Mouse (Mus musculus) right cerebral cortex, adult 2 months (tissue): ENCODE results near the gene Fbxo33.
"Not testable (repeated sequence)": the region's sequence is repeated elsewhere in the genome, so short reads cannot be mapped to it uniquely, and the experiment has no call there.

Experiments
- DNase-seq, 2 experiments: peaks; one replicate each; pipeline ENCODE4 v3.0.0; 2021 to 2022; ENCODE audit warnings: low spot score in 2 of 2

Fbxo33 gene

DNA sequence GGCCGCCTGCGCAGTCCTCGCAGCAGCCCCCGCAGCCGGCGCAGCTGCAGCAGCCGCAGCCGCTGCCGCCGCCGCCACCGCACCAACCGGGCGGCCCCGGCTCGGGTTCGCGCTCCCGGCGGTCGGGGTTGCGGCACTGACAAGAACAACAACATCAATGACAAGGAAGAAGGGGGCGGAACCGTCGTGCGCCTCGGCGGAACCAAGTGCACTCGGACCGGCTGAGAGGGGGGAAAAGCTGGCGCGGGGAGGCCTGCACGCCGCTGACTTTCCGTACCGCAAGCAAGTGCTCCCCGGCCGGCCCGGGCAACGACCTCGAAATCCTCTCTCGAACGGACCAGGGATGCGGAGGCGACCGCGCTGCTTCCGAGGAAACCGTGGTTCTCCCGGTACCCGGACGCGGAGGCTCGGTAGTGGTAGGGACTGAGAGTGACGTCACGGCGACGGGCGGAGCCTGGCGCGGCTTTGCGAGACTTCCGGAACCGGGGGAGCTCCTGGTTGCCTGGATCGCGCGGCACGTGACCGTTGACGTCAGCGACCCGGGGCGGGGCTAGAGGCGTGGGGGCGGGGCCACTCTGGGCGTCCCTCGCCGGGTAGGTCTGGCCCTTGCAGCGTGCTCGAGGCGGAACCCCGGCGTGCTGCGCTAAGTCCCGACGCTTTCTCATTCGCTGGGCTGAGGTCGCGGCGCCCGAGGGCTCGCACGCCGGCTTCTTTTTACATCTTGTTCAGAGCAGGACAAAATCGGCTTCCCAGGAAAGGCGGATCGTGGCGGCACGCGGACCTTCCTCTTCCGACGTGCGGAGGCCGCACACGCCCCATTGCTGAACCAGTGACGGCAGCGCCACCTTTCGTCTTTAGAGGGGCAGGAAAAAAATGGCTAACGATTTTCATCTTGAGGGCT is at the start of gene Fbxo33:
Fbxo33 (minus strand) TSS at position 401 of the 901 bp plus-strand sequence.
- peak; percentile 95 to 96 for DNase-seq

DNA sequence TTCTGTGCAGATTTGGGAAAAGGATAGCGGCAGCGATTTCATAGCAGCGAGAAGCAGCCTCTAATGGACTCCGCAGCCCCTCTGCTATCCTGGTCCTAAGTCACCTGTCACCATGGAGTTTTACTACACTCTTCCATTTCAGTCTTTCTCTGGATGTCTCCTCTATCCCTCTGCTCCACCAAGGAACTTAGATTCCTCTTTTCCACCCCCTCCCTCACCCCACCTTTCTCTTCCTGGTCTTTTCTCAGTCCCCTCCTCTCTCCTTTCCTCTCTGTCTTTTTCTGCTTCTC is 46.4 kb upstream of the Fbxo33 start:
- DNase-seq: no peak

DNA sequence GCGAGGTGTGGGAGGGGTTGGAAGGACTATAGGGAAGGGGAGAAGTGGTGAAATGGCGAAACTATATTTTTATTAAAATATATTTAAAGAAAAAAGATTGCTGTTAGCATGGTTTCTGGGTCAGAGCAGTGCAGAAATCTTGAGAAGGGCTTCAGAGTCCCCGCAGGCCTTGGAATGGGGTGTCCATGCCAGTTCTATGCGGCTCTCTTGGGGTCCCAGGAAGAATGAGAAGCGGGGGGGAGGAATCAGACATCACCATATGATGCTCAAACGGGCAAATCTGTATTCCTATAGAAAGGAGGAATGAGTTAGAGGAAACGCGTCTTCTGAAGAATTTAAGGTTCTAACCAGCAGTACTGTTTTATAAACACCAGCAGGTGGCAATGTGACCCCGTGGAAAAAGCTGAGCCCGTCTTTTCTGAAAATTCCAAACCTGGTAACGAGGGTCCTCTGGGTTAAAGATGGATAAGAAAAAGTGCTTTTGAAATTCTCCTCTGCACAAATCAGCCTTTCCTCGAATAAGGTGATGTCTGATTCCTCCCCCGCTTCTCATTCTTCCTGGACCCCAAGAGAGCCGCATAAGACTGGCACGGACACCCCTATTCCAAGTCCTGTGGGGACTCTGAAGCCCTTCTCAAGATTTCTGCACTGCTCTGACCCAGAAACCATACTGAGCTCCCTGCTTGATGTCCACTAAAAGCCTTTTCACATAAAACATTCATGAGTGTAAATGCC is 45.8 kb upstream of the Fbxo33 start:
- peak; percentile 69 to 78 for DNase-seq

DNA sequence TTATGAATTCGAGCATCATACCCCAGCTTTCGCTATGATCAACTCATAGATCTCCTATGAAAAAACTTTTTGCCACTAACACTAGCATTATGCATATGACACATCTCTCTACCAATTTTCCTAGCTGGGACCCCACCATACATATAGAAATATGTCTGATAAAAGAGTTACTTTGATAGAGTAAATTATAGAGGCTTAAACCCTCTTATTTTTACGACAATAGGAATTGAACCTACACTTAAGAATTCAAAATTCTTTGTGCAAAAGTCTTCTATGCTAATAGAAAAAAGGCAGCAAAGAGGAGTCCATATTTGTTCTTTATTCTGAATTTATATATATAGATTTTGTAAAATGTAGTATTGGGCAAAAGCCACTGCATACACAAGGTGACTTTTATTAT is 43.3 kb upstream of the Fbxo33 start:
- no peak for DNase-seq

DNA sequence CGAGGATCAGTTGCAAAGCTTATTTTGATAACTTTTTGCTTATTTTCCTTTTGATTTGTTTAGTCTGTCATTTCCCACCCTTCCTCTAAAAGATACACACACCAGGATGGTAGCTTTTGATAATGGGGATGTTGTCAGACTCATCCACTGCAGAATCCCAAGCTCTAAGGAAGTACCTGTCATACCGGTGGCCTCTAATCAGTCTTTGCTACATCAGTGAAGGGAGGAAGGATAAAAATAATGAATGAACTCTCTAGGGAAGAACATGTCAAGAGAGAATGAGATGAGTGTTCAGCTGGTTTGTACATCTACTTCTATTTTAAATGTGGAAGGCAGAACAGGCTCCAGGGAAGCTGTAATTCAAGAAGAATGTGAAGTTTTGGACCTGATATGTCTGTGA is 41.3 kb upstream of the Fbxo33 start:
- DNase-seq: no peak

DNA sequence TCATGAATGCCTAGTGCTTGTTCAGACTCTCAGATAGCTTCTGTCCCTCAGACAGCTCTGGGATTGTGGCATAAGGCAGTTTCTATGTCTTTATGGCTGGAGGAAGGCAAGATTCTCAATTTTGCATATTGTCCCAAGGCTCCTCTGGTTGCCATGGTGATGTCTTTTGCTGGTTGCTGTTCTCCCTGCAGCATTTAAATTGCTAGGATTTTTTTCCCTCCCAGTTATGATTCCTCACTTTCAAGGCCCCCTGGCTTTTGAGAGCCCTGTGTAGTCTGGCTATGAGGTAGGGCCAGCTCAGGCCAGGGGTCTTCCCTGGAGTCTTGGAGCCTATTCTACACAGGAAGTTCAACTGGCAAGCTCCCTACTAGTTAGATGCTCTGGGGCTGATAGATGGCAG is 40.8 kb upstream of the Fbxo33 start:
- peak; percentile 54 to 58 for DNase-seq

DNA sequence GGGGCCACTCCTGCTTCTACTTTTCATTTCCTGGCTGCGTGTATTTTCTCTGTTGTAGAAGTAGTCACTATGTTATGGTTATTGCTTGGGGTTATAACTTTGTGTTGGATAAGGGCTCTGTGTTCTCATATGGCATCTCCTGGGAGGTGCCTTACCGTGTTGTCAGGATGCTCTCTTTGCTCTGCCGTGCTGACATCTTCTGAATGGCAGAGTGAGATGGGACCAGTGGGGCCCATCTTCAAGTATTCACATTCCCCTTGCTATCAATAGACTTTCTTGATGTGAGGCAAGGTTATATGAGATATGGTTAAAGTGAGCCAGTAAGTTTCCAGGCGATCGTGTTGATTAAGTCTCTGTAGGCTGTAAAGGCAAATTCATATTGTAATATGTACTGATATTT is 39.5 kb upstream of the Fbxo33 start:
- no peak for DNase-seq

DNA sequence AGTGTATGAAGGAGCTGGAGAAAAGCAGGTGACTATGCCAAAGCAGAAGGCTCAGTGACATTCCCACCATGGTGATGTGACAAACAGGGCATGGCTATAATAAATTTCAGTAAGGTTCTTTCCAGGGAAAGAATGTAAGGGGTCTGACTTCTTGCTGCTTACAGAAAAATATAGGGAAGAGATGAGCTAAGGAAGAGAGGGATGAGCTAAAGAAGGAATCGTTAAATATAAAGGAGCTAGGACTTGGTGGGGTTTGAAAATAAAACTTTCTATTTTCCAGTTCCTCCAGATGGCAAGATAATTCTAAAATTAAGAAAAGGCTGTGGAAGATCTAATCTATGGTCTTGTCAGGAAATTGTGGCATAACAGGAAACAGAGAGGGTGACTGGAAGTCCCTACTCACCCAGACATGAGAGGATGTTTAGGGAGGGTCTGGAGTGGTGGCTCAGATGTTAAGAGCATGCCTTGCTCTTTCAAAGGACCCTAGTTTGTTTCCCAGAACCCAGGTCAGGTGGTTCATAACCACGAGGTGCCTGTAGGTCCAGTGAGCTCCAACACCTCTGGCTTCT is 30.8 kb upstream of the Fbxo33 start:
- no peak for DNase-seq

DNA sequence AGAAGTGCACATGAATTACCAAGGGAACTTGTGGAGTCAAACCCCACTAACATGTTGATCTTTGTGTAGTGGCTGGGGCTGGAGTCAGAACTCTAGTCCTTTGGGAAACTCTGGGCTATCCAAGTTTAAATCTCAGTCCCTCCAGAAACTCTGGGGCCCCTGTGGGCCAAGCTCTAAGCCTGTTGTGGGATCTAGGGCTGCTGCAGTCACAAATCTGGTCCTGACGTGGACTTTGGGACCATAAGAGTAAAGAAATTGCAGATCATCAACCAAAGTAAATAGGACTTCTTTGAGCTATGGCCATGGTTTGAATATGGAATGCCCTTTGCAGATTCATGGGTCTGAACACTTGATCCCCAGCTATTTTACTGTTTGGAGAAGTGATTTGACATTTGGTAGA is 29.4 kb upstream of the Fbxo33 start:
- no peak for DNase-seq

DNA sequence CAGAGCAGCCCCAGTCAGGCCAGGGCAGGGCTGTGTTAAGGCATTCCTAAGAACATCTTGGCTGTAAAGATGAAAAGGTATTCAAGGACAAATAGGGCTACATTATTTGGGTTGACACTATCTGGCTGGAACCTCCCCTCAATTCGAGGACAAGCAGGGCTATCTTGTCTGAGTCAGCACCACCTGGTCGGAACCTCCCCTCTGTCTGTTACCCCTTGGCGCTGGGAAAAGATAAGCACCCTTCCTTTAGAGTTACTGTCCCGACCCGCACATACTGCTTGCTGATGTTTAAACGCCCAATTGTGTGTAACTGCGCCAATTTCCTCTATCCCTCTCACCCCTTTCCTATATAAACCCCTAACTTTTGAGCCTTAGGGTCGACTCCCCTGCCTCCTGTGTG is 21.5 kb upstream of the Fbxo33 start:
- not testable (repeated sequence) for DNase-seq

DNA sequence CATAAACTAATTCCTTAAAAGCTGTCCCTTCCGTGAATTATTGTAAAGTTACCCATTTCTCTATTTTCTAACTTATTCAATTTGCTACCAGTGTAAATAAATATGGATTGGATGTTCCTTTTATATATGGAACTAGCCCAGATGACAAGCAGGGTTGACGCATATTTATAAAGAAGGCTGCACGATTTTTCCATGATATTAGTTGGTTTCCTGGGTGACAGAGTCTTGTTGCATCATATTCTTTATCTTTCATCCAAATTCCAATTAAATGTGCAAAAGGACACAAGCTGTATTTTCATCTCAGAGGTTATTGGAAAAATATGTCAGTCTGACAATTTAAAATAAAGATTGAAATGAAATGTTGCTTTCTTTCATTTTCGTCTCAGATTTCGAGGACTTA is 18.9 kb upstream of the Fbxo33 start:
- DNase-seq: no peak

DNA sequence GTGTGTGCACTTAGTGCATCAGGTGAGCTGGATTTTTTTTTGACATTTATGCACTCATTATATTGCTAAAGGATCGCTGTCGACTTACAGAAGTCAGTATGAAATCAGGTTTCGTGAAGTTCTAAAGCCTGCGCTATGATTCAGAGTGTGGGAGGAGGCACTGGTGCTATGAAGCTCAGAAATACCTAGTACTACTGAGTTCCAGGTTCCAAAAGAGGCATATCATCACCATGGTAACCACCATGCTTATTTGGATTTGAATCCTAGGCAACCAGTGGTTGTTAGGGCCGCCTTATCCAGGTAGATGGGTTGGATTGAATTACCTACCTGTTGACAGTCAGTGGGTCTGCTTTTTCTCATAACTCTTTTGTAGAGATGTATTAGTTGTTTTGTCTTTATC is 8.9 kb upstream of the Fbxo33 start:
- DNase-seq: peak; percentile 51 to 58

DNA sequence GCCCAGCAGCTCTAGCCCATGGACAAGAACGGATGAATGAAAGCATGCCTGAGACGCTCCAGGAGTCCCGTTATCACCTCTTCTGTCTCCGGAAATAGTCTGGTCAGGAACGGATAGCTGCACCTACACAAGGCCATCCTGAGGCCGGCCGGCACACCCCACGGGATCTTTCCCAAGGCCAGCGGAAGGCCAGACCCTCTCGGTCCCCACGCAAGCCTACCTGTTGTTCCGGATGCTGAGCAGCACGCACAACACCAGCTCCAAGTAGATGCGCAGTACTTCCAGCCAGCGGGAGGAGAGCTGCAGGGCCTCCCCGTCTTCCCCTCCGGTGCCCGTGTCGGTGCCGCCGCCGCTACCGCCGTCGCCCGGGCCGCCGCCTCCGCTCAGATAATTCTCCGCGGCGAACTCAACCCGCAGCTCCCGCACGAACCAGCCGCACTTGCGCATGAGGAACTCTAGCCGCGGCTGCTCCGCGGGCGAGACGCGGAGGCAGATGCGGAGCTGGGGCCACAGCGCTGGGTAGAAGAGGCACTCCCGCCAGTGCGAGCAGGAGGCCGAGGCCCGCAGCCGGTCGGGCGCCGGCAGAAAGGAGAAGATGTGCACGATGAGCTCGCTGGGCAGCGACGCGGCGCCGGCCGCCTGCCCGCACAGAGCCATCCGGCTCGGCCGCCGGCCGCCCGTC is 744 bp downstream of the Fbxo33 start:
- DNase-seq: peak; percentile 47 to 54

DNA sequence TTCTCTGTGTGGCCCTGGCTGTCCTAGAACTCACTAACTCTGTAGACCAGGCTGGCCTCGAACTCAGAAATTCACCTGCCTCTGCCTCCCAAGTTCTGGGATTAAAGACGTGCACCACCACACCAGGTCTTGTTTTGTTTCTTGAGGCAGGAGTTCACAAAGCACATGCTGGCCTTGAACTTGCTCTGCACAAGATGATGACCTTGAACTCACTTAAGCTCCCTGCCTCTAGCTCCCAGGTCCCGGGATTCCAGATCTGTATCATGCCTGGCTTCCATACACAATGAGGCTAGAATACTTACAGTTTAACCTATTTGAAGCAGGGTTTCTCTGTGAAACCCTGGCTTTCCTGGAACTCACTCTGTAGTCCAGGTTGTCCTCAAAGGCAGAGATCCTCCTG is 2.2 kb downstream of the Fbxo33 start:
- no peak for DNase-seq

DNA sequence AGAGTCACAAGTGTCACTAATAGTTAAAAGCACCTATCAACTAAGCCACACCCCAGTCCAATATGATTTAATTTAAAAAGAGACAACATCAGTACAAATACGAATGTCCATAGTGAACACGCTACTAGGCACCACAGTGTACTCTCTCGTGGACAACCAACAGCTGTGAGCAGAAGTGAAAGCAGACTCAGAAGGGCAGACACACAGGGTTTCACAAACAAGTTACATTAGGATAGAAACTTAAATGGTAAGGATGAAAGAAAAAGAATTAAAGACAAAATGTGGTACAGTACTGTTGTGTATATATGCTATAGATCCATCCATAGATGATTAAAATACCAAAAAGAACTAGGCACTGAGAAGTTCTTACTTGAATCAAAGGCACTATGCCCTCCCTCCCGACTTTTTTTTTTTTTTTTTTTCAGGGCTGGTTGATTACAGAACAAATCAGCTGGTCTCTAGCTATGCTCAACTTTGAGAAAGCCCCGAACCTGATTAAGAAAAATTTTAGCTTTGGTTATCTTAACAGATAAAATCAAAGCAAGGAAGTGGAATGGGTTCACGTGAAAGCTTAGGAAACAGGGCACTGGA is 2.8 kb downstream of the Fbxo33 start:
- DNase-seq: no peak

DNA sequence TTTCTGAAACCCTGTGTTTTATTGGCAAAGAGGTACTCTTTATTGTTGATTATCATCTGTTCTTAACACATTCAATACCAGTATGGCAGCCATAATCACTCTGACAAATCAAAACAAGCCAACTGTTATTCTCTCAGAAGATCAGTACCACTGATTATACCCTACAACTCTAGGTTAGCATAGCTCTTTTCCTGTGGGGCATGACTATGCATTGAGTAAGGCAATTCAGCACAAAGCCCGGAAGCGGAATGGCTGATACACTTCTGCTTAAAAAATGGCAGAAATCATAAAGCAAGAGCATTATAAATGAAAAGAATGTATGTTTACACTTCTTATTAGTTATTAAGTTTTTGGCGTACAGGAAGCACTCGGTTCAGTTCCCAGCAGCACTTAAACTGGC is 3.3 kb downstream of the Fbxo33 start:
- DNase-seq: no peak

DNA sequence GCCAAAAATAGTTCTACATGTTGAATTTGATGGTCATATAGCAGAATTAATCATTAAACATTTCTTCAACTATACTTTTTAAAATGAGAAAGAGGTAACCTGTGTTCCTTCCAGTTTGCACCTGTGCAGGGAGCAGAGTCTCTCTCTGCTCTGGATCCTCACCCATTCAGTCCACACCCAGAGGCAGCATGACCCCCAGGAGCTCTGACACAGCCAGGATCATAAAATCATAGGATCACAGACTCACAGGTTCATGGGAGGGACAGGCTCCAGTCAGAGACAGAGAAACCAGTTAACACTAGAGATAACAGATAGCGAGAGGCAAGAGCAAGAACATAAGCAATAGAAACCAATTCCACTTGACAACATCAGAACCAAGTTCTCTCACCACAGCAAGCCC is 11.7 kb downstream of the Fbxo33 start:
- no peak for DNase-seq

DNA sequence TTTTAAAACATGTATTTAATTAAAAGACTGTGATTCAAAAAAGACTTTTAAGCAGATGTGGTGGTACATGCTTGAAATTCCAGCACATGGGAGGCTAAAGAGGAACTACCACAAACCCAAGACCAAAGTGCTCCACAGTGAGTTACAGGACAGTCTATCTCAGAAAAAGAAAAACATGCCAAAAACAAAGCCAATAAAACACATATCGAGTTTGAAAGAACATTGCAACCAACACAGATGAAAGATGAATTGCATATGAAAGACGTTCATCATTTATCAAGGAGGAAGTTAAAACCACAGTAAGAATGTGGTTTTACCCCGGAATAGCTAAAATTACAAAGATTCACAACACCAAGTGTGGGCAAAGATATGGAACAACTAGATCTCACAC is 12.5 kb downstream of the Fbxo33 start:
- no peak for DNase-seq

DNA sequence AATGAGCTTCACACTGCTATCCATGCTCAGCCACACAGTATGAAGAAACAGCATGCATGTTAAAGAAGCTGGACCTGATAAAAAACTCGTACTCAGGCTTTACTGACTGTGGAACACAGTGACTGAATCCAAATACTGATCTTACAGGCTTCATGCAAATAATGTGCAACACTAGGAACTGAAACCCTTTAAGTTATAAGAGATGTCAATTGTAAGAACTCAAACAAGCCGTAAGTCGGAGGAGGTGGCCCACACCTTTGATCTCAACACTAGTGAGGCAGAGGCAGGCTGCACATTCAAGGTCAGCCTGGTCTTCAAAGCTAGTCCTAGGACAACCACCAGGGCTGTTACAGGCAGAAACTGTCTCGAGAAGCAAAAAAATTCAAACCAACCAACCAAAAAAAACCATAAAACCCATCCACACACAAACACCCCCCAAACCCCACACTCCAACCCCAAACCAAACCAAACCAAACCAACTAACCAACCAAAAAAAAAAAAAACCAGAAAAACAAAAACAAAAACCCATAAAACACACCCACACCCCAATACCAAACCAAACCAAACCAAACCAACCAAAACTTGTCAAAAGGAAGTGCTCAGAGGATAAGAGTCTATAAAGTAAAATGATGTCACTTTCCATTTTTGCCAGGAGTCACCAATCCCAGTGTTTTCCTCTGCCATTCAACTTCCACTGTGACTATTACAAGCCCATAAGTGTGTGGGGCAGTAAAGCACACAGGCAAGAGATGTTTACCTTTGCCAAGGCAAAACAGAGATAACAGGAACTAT is 13.1 kb downstream of the Fbxo33 start:
- DNase-seq: no peak

DNA sequence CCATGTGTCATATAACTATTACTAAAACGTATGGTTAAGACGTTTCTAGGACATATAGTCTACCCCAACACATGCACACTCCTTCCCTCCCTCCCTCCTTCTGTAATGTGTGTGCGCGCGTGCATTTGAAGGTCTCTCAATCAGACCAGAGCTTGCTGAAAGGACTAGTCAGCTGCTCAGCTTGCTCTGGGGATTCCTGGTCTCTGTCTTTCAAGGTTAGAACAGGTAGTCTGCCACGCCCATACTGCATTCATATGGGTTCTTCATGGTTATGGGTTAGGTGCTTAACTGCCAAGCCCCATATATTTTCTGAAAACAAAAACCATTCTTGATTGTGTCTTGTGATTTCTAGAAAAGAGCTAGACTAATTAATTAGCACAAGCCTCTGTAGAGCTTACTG is 14.0 kb downstream of the Fbxo33 start:
- no peak for DNase-seq

DNA sequence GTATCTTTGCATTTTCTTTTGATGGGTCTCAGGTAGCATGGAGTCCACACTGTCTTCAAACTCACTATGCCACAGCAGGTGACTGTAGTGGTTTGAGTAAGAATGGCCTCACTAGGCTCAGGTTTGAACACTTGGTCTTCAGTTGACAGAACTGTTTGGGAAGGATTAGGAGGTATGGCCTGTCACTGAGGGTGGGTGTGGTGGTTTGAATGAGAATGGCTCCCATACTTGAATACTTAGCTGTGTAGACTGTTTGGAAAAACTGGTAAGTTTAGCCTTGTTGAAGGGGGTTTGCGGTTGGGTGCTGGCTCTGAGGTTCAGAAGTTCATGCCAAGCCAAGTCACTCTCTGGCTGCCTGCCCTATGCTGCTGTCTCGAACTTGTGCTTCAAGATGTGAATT is 20.2 kb downstream of the Fbxo33 start:
- DNase-seq: no peak
